Mouse (Mus musculus): ENCODE measurements at regions not wholly inside any gene's neighbourhood (a gene's known extent, or its start where the extent isn't known, plus 50 kb on each side); places are given as distances from the start of the nearest gene placed in this dataset.

GRCm38 (mm10) chr15:62139192-62139591, 1216.4 kb upstream of the A1bg start:
- TF ChIP-seq CTCF (IDR thresholded peaks at IDR 0.05; ENCODE audit: borderline replicate concordance, insufficient read depth, low read depth, low read length) (no peak), POLR2A (IDR thresholded peaks at IDR 0.05; ENCODE audit: borderline replicate concordance, insufficient read depth, low read length) (no peak)

All from cerebellum, adult 2 months (tissue).